In genomic region chr14:93240263-93240662, GRCm38 (mm10) we compare ENCODE assay signal across 31 mouse cellular contexts.
"Had no signal": no experiment of that assay in that cellular context is flagged by ENCODE, and none has a peak within 500 bp of the region (broad histone marks: within the 10 kb centered on the region; RNA-seq: fewer than 3 reads in every experiment).

No protein-coding gene starts in this region.

- H3K4me3 ChIP-seq: heart, embryonic 13.5 days; heart, embryonic 15.5 days; hindbrain, embryonic 10.5 days; hindbrain, embryonic 12.5 days; hindbrain, embryonic 13.5 days; hindbrain, embryonic 15.5 days; intestine, embryonic 15.5 days; kidney, embryonic 15.5 days; layer of hippocampus, adult 2 months; left cerebral cortex, adult 2 months had no signal

- H3K27me3 ChIP-seq: heart, embryonic 13.5 days; heart, embryonic 15.5 days; hindbrain, embryonic 12.5 days; hindbrain, embryonic 13.5 days; hindbrain, embryonic 15.5 days; intestine, embryonic 15.5 days; kidney, embryonic 15.5 days had no signal

- ATAC-seq: hindbrain, embryonic 16.5 days; hindbrain, postnatal 0 days; inflammation-experienced regulatory T-cells, adult 6 months; intestine, embryonic 15.5 days; intestine, embryonic 16.5 days; intestine, postnatal 0 days had no signal

- DNase-seq: heart, postnatal 10 days; heart, postnatal 14 days; heart, postnatal 36 days; heart, postnatal 4 days; kidney, adult 11 months; kidney, adult 18-20 months; kidney, adult 2 months; kidney, adult 8-10 months; kidney, adult 9 months; kidney, postnatal 10 days; kidney, postnatal 14 days; kidney, postnatal 25 days; kidney, postnatal 36 days; kidney, postnatal 4 days; layer of hippocampus, adult 9-11 months; layer of hippocampus, postnatal 36 days had no signal

- H3K36me3 ChIP-seq: heart, embryonic 13.5 days; heart, embryonic 15.5 days; hindbrain, embryonic 10.5 days; hindbrain, embryonic 12.5 days; hindbrain, embryonic 13.5 days; hindbrain, embryonic 15.5 days; intestine, embryonic 15.5 days; kidney, embryonic 15.5 days had no signal
